Mouse (Mus musculus): ENCODE results near the gene Zfp282.

GRCm38 (mm10) chr6:47837630-47838029, 39.4 kb upstream of the Zfp282 start:
- TF ChIP-seq CTCF (conservative IDR thresholded peaks at IDR 0.05; ENCODE audit: low read length) = no peak
- no peak for TF ChIP-seq NANOG (IDR thresholded peaks at IDR 0.05; ENCODE audit: borderline replicate concordance, low read length)

Data from E14TG2a.4 (cell line).